Mouse (Mus musculus) embryonic facial prominence, embryonic 15.5 days (tissue): ENCODE results near the gene Tmem208. TPM values are rescaled to one million over a fixed set of nuclear protein-coding genes. Genes with fewer than 3 reads are reported as not detected.

Experiments
- ATAC-seq: fragments of 200-750 bp; cut with Nextera tagmentation; 2 replicates; pipeline ENCODE4 v1.8.0; 2017; ENCODE audit warnings: low read depth, moderate TSS enrichment; ENCODE audit not compliant: insufficient number of reproducible peaks, low FRiP score, low TSS enrichment
- H3K27ac ChIP-seq: fragments of 300-500 bp; sonication (generic); replicated peaks from 2 replicates; pipeline ENCODE4 v1.5.1; 2015; ENCODE audit warnings: mild to moderate bottlenecking, inconsistent platforms
- H3K27me3 ChIP-seq: fragments of 300-500 bp; sonication (generic); 2 replicates; pipeline ENCODE4 v1.6.1; 2015; ENCODE audit warnings: inconsistent platforms
- H3K36me3 ChIP-seq: fragments of 300-500 bp; sonication (generic); 2 replicates; pipeline ENCODE4 v1.6.1; 2015; ENCODE audit warnings: mild to moderate bottlenecking, inconsistent platforms
- H3K4me1 ChIP-seq: fragments of 300-500 bp; sonication (generic); 2 replicates; pipeline ENCODE4 v1.6.1; 2015; ENCODE audit warnings: inconsistent platforms
- H3K4me2 ChIP-seq: fragments of 300-500 bp; sonication (generic); replicated peaks from 2 replicates; pipeline ENCODE4 v1.6.1; 2015; ENCODE audit warnings: mild to moderate bottlenecking, inconsistent platforms
- H3K4me3 ChIP-seq: fragments of 300-500 bp; sonication (generic); replicated peaks from 2 replicates; pipeline ENCODE4 v1.5.1; 2015; ENCODE audit warnings: mild to moderate bottlenecking, inconsistent platforms
- H3K9ac ChIP-seq: fragments of 300-500 bp; sonication (generic); 2 replicates; pipeline ENCODE4 v1.6.1; 2015; ENCODE audit warnings: inconsistent platforms
- H3K9me3 ChIP-seq: fragments of 300-500 bp; sonication (generic); replicated peaks from 2 replicates; pipeline ENCODE4 v1.6.1; 2016; ENCODE audit warnings: inconsistent platforms
- WGBS: fragments of 180-500 bp; shearing (Covaris S2); methylation state at CpG from one replicate; pipeline ENCODE4 v1.1.7; 2015; 5-methylcytosine and 5-hydroxymethylcytosine counted together
- microRNA counts: library from miRNA; unstranded; fragments of <30 nt; microRNA quantifications from one replicate; lab custom pipeline; 2016
- microRNA-seq: library from miRNA; unstranded; fragments of <30 nt; microRNA quantifications from one replicate; pipeline ENCODE4, GENCODE M21; 2016; ENCODE audit warnings: borderline number of aligned reads
- polyA plus RNA-seq: library from polyadenylated mRNA; unstranded; fragments of >200 nt; fragmentation: Nextera tagmentation; extraction: Ambion mirVana; gene quantifications from 2 replicates; pipeline ENCODE4 v1.2.1, GENCODE M21; 2015

Gene Tmem208
- polyA plus RNA-seq, 1 experiment from 2014 or later, result 131 TPM

DNA sequence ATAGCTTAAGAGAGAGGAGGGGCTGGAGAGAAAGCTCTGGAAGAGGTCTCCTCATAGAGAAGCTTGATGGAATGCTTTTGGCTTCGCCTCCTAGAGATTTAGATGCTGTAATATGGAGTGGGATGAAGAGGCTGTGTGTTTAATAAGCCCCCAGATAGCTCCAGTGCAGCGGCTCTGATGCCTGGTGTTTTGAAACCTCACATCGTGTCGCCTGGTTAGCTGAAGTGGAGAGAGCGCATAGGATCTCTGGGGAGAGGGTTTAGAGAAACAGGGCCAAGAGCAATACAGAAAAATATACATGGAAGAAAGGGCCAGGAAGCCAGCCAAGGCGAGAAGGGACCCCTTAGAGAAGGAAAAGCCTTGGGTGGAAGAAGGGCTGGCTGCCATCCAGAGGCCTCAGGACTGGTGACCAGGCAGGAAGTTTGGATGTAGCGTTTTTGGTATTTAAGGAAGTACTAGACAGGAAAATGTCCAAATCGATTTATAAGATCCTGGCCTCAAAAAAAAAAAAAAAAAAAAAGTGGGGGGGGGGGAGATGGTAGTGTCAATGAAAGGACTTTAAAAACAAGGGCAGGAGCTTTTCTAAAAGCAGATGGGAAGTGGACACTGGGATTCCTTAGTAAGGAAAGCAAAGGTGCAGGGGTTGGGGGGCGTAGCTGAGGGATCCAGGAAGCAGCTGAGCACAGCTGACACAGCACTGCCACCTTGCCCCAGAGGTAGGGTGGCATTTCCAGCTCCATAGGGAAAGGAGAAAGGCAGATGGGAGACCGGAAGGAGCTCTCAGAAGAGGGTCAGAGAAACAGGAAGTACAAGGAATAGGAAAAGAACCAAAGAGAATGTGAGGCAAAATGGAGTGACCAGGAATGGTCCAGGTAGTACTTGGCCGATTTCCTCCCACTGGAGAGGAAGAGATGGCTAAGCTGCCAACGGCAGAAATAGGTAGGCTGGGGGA lies 35.9 kb downstream of the Tmem208 start:
- Histone ChIP-seq H3K27ac (0 out of 2 replicates have a peak overlapping the region, but pooled peaks have one; percentile 18), H3K36me3 (no peaks in the 10 kb centered on the region), H3K4me2 (no peak overlapping the region), H3K4me3 (no peak overlapping the region), H3K9me3 (no peaks in the 10 kb centered on the region), H3K4me1 (peaks cover 4% of the 10 kb centered on the region; the same call in 1 of the 2 replicates), H3K27me3 (no peaks in the 10 kb centered on the region), H3K9ac (no peak overlapping the region)
- ATAC-seq, result no peak
- 67% methylated on average over 12 of the region's 12 CpGs for WGBS

DNA sequence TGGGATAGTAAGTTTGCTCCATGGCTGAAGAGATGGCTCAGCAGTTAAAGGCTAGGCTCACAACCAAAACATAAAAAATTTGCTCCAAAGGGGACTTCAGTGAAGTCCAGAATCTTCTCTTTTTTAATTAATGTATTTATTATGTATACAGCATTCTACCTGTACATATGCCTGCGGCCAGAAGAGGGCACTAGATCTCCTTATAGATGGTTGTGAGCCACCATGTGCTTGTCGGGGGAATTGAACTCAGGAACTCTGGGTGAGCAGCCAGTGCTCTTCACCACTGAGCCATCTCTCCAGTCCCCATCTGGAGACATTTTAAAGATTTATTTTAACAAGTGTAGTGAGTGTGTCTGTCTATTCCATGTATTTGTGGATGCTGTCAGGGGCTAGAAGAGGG lies 41.0 kb downstream of the Tmem208 start:
- Histone ChIP-seq H3K4me3 (no peak overlapping the region), H3K36me3 (no peaks in the 10 kb centered on the region)
- 76% methylated on average over 2 of the region's 2 CpGs for WGBS

DNA sequence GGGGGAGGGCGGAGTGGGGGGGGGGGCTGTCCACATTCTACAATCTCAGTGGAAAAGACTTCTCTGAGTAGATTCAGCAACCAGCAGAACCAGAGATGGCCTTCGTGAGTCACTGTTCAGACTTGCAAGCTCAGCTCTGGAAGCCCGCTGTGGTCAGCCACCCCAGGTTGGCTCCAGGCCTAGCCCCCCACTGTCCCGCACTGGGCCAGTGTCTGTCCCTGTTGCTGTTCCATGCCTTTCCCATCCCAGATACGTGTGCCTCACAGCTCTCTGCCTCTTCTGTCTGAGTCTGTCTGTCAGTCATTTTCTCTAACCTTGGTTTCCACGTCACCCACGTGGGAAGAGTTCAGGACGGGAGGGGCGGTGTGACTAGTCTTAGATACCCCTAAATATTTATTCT lies 46.3 kb downstream of the Tmem208 start:
- Histone ChIP-seq H3K4me1 (peaks cover 11% of the 10 kb centered on the region; the same call in 1 of the 2 replicates), H3K27ac (no peak overlapping the region), H3K4me2 (no peak overlapping the region), H3K36me3 (no peaks in the 10 kb centered on the region), H3K9ac (no peak overlapping the region), H3K27me3 (no peaks in the 10 kb centered on the region), H3K4me3 (no peak overlapping the region), H3K9me3 (no peaks in the 10 kb centered on the region)
- ATAC-seq, result no peak
- 70% methylated on average over 9 of the region's 9 CpGs for WGBS

More for the DNA sequence above, 41.0 kb downstream of the Tmem208 start:
- Histone ChIP-seq H3K27ac (no peak overlapping the region), H3K9ac (no peak overlapping the region), H3K27me3 (no peaks in the 10 kb centered on the region), H3K4me1 (no peaks in the 10 kb centered on the region), H3K9me3 (no peaks in the 10 kb centered on the region), H3K4me2 (no peak overlapping the region)
- ATAC-seq, result no peak

DNA sequence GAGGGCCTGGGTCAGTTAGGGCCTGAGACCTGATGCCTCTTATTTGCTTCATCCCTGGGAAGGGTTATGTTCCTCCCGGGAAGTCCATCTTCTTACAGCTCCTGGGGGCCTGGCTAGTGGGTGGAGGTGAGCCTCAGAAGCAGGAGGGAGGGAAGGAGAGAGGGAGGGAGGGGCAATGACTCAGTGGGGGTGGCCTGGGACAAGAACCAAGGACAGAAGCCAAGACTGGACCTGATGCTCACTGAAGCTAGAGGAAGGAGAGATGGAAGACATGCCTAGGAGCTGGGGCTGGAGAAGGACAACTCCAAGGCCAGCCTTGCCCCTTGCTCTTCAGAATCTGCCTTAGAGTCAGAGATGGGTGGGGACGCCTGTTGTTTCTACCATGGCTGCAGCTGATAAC lies 46.9 kb downstream of the Tmem208 start, which contains the start of gene Plekhg4:
Gene Plekhg4 (plus strand): TSS at position 243 of the 400 bp plus-strand sequence.
- Histone ChIP-seq H3K4me3 (no peak within 1 kb of the TSS), H3K4me2 (peak within 1 kb of the TSS; percentile 52), H3K36me3 (no peaks in the 10 kb centered on the region), H3K4me1 (peaks cover 12% of the 10 kb centered on the region; the same call in 1 of the 2 replicates), H3K27me3 (no peaks in the 10 kb centered on the region), H3K9ac (no peak within 1 kb of the TSS), H3K27ac (no peak within 1 kb of the TSS), H3K9me3 (no peaks in the 10 kb centered on the region)
- WGBS, result 66% methylated on average over 2 of the region's 2 CpGs
- no peak for ATAC-seq

DNA sequence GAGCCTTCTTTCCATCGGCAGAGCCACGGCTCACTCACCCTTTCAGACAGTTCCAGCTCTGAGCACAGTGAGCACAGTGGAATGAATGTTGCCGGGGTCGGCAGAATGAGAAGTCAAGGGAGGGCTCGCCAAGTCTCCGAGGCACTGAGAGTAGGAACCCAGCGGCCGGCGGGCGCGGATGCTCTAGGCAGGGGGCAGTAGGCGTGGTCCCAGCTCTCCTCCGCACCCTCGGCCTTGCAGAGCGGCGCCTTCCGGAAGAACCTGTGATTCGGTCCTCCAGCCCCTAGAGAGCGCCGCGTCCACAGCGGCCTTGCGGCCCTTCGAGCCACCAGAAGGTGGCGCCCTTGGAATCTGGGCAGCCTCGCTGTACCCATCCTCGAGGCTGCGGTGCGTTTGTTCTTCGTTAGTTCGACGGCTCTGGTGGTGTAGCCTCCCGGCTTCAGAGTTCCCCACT lies 48.4 kb downstream of the Tmem208 start:
- H3K27me3 ChIP-seq, result no peaks in the 10 kb centered on the region
- H3K9me3 ChIP-seq, result no peaks in the 10 kb centered on the region
- no peak for ATAC-seq
- H3K36me3 ChIP-seq, result no peaks in the 10 kb centered on the region
- H3K4me2 ChIP-seq, result peak overlapping the region; percentile 52
- peak overlapping the region; percentile 31 for H3K4me3 ChIP-seq
- H3K4me1 ChIP-seq, result peaks cover 23% of the 10 kb centered on the region
- no peak overlapping the region for H3K27ac ChIP-seq
- no peak overlapping the region for H3K9ac ChIP-seq
- 27% methylated on average over 33 of the region's 33 CpGs for WGBS

DNA sequence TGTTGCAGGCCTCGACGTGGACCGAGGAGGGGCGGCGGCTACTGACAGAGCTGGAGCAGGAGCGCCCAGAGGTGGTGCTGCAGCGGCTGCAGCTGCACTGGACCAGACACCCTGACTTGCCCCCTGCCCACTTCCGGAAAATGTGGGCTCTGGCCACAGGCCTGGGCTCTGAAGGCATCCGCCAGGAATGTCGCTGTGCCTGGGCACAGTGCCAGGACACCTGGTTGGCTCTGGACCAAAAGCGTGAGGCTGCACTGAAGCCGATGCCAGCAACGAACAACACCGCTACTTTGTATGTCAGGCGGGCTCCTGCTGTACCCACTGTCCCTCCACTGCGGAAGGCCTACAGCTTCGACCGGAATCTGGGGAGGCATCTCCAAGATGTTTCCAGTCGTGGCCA lies 52.5 kb downstream of the Tmem208 start:
- ATAC-seq, result 0 out of 2 replicates have a peak, but pooled peaks have one; percentile 35
- Histone ChIP-seq H3K9me3 (no peaks in the 10 kb centered on the region), H3K4me2 (no peak overlapping the region), H3K27ac (0 out of 2 replicates have a peak overlapping the region, but pooled peaks have one; percentile 11), H3K4me3 (no peak overlapping the region), H3K36me3 (no peaks in the 10 kb centered on the region), H3K27me3 (no peaks in the 10 kb centered on the region), H3K9ac (no peak overlapping the region), H3K4me1 (peaks cover 23% of the 10 kb centered on the region)
- 49% methylated on average over 19 of the region's 19 CpGs for WGBS

DNA sequence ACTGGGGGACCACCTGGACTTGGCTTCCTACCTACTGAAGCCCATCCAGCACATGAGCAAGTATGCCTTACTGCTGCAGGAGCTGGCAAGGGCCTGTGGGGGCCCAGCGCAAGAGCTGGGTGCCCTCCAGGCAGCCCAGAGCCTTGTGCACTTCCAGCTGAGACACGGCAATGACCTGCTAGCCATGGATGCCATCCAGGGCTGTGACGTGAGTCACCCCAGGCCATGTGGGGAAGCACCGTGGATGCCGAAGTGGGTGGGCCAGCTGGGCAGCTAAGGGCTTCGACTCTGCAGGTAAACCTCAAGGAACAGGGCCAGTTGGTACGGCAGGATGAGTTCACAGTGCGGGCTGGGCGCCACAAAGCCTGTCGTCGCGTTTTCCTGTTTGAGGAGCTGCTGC lies 54.2 kb downstream of the Tmem208 start:
- peaks cover 15% of the 10 kb centered on the region for H3K4me1 ChIP-seq
- H3K36me3 ChIP-seq, result no peaks in the 10 kb centered on the region
- WGBS, result 72% methylated on average over 12 of the region's 12 CpGs
- ATAC-seq, result no peak
- H3K9ac ChIP-seq, result no peak overlapping the region
- no peaks in the 10 kb centered on the region for H3K27me3 ChIP-seq
- no peaks in the 10 kb centered on the region for H3K9me3 ChIP-seq
- H3K27ac ChIP-seq, result no peak overlapping the region
- no peak overlapping the region for H3K4me3 ChIP-seq
- H3K4me2 ChIP-seq, result no peak overlapping the region

DNA sequence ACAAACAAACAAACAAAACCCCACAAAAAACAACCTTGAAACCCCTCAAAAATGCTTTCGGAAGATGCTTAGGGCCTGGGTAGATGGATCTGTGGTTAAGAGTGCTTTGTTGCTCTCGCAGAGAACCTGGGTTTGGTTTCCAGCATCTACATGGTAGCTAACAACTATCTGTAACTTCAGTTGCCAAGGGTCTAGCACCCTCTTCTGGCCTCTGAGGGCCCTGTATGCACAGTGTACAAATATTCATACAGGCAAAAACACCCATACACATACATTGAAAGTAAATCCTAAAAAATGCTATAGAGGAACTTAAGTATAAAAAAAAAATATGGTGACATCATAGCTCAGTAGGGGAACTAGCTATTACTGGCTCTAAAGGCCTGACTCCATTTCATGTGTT lies 57.9 kb downstream of the Tmem208 start:
- Histone ChIP-seq H3K4me2 (no peak overlapping the region), H3K27me3 (no peaks in the 10 kb centered on the region), H3K9me3 (no peaks in the 10 kb centered on the region), H3K4me1 (peaks cover 6% of the 10 kb centered on the region), H3K27ac (no peak overlapping the region), H3K9ac (no peak overlapping the region), H3K4me3 (no peak overlapping the region), H3K36me3 (no peaks in the 10 kb centered on the region)
- ATAC-seq, result no peak
- 95% methylated on average over 2 of the region's 2 CpGs for WGBS

MicroRNAs encoded within 50 kb of the gene (microRNA counts, 519-probe panel; counts per million panel counts)
- 2,235 counts per million, percentile 50 among the panel's probes with 10 or more counts for microRNA mmu-miR-328 (lab: Ali Mortazavi, UCI)

Small RNA genes within 50 kb of the gene (microRNA-seq; reads per million reads assigned to microRNA genes)
- gene Gm27320 (not detected), gene Mir328 (172 reads per million, percentile 60 among the genes with 10 or more reads in this experiment)

Other genes starting within 250 kb of the Tmem208 start
- gene Ces3b, start 242.6 kb upstream of the Tmem208 start, polyA plus RNA-seq, result not detected in 2 replicates
- not detected in 2 replicates for gene Ces4a, start 194.6 kb upstream of the Tmem208 start, polyA plus RNA-seq
- 79.1 and 81.6 TPM in 2 replicates for gene Cbfb, start 155.7 kb upstream of the Tmem208 start, polyA plus RNA-seq
- gene D230025D16Rik, start 101.2 kb upstream of the Tmem208 start, polyA plus RNA-seq, result 24.9 and 26.1 TPM in 2 replicates
- 45.5 and 49.2 TPM in 2 replicates for gene B3gnt9, start 71.2 kb upstream of the Tmem208 start, polyA plus RNA-seq
- 27.4 and 28.8 TPM in 2 replicates for gene Tradd, start 61.7 kb upstream of the Tmem208 start, polyA plus RNA-seq
- 3.3 and 4.0 TPM in 2 replicates for gene Fbxl8, start 61.7 kb upstream of the Tmem208 start, polyA plus RNA-seq
- gene Hsf4, start 56.6 kb upstream of the Tmem208 start, polyA plus RNA-seq, result 0.13 and 0.33 TPM in 2 replicates
- 3.6 and 4.4 TPM in 2 replicates for gene Nol3, start 50.2 kb upstream of the Tmem208 start, polyA plus RNA-seq
- gene 4931428F04Rik, start 36.5 kb upstream of the Tmem208 start, polyA plus RNA-seq, result 12.1 and 14.5 TPM in 2 replicates
- 10.2 and 11.0 TPM in 2 replicates for gene Exoc3l, start 30.3 kb upstream of the Tmem208 start, polyA plus RNA-seq
- gene E2f4, start 28.7 kb upstream of the Tmem208 start, polyA plus RNA-seq, result 67.9 and 79.6 TPM in 2 replicates
- gene Elmo3, start 20.8 kb upstream of the Tmem208 start, polyA plus RNA-seq, result 9.9 and 11.4 TPM in 2 replicates
- gene Lrrc29, start 76 bp upstream of the Tmem208 start, polyA plus RNA-seq, result 1.6 and 2.0 TPM in 2 replicates
- gene Fhod1, start 21.6 kb downstream of the Tmem208 start, polyA plus RNA-seq, result 2.0 and 2.6 TPM in 2 replicates
- 2.6 and 3.4 TPM in 2 replicates for gene Slc9a5, start 22.5 kb downstream of the Tmem208 start, polyA plus RNA-seq
- gene Plekhg4, start 46.9 kb downstream of the Tmem208 start, polyA plus RNA-seq, result 0.25 and 0.45 TPM in 2 replicates
- 0.05 TPM in 1 of 2 replicates, not detected in the other for gene Kctd19, start 87.1 kb downstream of the Tmem208 start, polyA plus RNA-seq
- 1.1 and 2.6 TPM in 2 replicates for gene Lrrc36, start 87.2 kb downstream of the Tmem208 start, polyA plus RNA-seq
- 157 and 180 TPM in 2 replicates for gene Tppp3, start 145.2 kb downstream of the Tmem208 start, polyA plus RNA-seq
- gene Zdhhc1, start 170.5 kb downstream of the Tmem208 start, polyA plus RNA-seq, result 55.4 and 59.8 TPM in 2 replicates
- gene Hsd11b2, start 192.4 kb downstream of the Tmem208 start, polyA plus RNA-seq, result 1.4 TPM in 2 replicates
- gene Atp6v0d1, start 239.7 kb downstream of the Tmem208 start, polyA plus RNA-seq, result 99.7 and 104 TPM in 2 replicates